Mouse (Mus musculus) fibroblast of lung, adult 2 months (primary cell): ENCODE measurements around the gene Dgat2.

Experiments used
- DNase-seq: peaks from one replicate; pipeline ENCODE4 v3.0.0-alpha.2; 2011; ENCODE audit warnings: low read depth

Gene Dgat2

GRCm38 (mm10) chr7:99182432-99183172 is at the start of gene Dgat2:
Dgat2 (minus strand) TSS chr7:99182719.
- peak; percentile 65 for DNase-seq

GRCm38 (mm10) chr7:99230061-99230747 is 47.7 kb upstream of the Dgat2 start:
- no peak for DNase-seq

GRCm38 (mm10) chr7:99229411-99229810 is 46.9 kb upstream of the Dgat2 start:
- no peak for DNase-seq

GRCm38 (mm10) chr7:99228825-99229224 is 46.3 kb upstream of the Dgat2 start:
- no peak for DNase-seq

- no peak for DNase-seq
Measured at GRCm38 (mm10) chr7:99227267-99227666, 44.7 kb upstream of the Dgat2 start.

- DNase-seq, result no peak
Measured at GRCm38 (mm10) chr7:99226662-99227061, 44.1 kb upstream of the Dgat2 start.

- DNase-seq, result no peak
Measured at GRCm38 (mm10) chr7:99225421-99225820, 42.9 kb upstream of the Dgat2 start.

- no peak for DNase-seq
Measured at GRCm38 (mm10) chr7:99224648-99225190, 42.2 kb upstream of the Dgat2 start.

GRCm38 (mm10) chr7:99224225-99224624 is 41.7 kb upstream of the Dgat2 start:
- DNase-seq, result no peak

- no peak for DNase-seq
Measured at GRCm38 (mm10) chr7:99217338-99218074, 35.0 kb upstream of the Dgat2 start.

- DNase-seq, result peak; percentile 40
Measured at GRCm38 (mm10) chr7:99215347-99215855, 32.9 kb upstream of the Dgat2 start.

- DNase-seq, result no peak
Measured at GRCm38 (mm10) chr7:99214621-99215185, 32.2 kb upstream of the Dgat2 start.

GRCm38 (mm10) chr7:99213686-99214085 is 31.2 kb upstream of the Dgat2 start:
- no peak for DNase-seq

GRCm38 (mm10) chr7:99213056-99213455 is 30.5 kb upstream of the Dgat2 start:
- DNase-seq, result no peak

GRCm38 (mm10) chr7:99208704-99209103 is 26.2 kb upstream of the Dgat2 start:
- no peak for DNase-seq

- no peak for DNase-seq
Measured at GRCm38 (mm10) chr7:99206364-99206763, 23.8 kb upstream of the Dgat2 start.

GRCm38 (mm10) chr7:99202163-99202562 is 19.6 kb upstream of the Dgat2 start:
- DNase-seq, result no peak

- no peak for DNase-seq
Measured at GRCm38 (mm10) chr7:99200290-99200689, 17.8 kb upstream of the Dgat2 start.

- no peak for DNase-seq
Measured at GRCm38 (mm10) chr7:99199451-99200175, 17.1 kb upstream of the Dgat2 start.

GRCm38 (mm10) chr7:99198811-99199210 is 16.3 kb upstream of the Dgat2 start:
- DNase-seq, result no peak

- DNase-seq, result no peak
Measured at GRCm38 (mm10) chr7:99194511-99194910, 12.0 kb upstream of the Dgat2 start.
